Mouse (Mus musculus) Patski (cell line): Measurements from ENCODE around the gene Tmem179b. TPM values are rescaled to one million over a fixed set of nuclear protein-coding genes. Genes with fewer than 3 reads are reported as not detected.

Experiments used
- ATAC-seq: fragments of 100-300 bp; one replicate; pipeline ENCODE4 v1.8.0; 2021
- CTCF ChIA-PET: fragments of 350-600 bp; sonication (Branson Sonifier 250); formaldehyde crosslinking; loops from one replicate; lab custom pipeline; 2022; ENCODE audit warnings: inconsistent platforms; lab: Charles Lee
- POLR2A ChIA-PET: fragments of 350-600 bp; sonication (Branson Sonifier 250); formaldehyde crosslinking; loops from one replicate; lab custom pipeline; 2022; ENCODE audit warnings: antibody characterized with exemption, inconsistent platforms; lab: Charles Lee
- DNase-seq: peaks from one replicate; pipeline ENCODE4 v3.0.0-alpha.2; 2011; ENCODE audit warnings: low read depth, low spot score
- H3K27me3 ChIP-seq: fragments of 371-371 bp; one replicate; pipeline ENCODE4 v1.5.1; 2021
- CTCF ChIP-seq: fragments of 100-300 bp; IDR thresholded peaks from one replicate; pipeline ENCODE4 v1.5.1; 2021
- in situ Hi-C: fragments of 300-500 bp; cut with MboI; formaldehyde crosslinking; loops from 3 replicates; pipeline ENCODE4 v1.11.1; 2018; ENCODE audit warnings: low pct_unique_long_range_greater_than_20kb, mixed read lengths
- polyA plus RNA-seq: library from polyadenylated mRNA; unstranded; gene quantifications from one replicate; pipeline ENCODE4 v1.2.3, GENCODE M21; 2021

Gene Tmem179b
- polyA plus RNA-seq, 1 experiment from 2014 or later = 58.9 TPM

GRCm38 (mm10) chr19:8758899-8759298 is 15.4 kb downstream of the Tmem179b start:
- CTCF ChIA-PET = interaction anchor here (1.7 kb wide), 1 partner anchor 10 kb away, joined by 4 read pairs; no protein-coding TSS in a partner anchor
- TF ChIP-seq CTCF = no peak
- ATAC-seq (no peak), DNase-seq (no peak)
- H3K27me3 ChIP-seq = no peaks in the 10 kb centered on the region
- POLR2A ChIA-PET = interaction anchor here (1.1 to 2.8 kb wide), 3 partner anchors 12 to 62 kb away, joined by 3 to 11 read pairs (median 6); partner anchors contain the start of genes Tmem179b and Tmem223
- in situ Hi-C loops = no loop called here

- in situ Hi-C loops = no loop called here
- POLR2A ChIA-PET = interaction anchor here (0.7 to 2.8 kb wide), 7 partner anchors 10 to 63 kb away, joined by 3 to 11 read pairs (median 4); partner anchors contain the start of genes 1700092M07Rik, Tmem179b and Tmem223
- CTCF ChIA-PET = interaction anchor here (1.0 to 1.7 kb wide), 2 partner anchors 9 to 41 kb away, joined by 4 read pairs; partner anchors contain the start of gene Polr2g
- ATAC-seq (peak; percentile 4), DNase-seq (no peak)
- no peaks in the 10 kb centered on the region for H3K27me3 ChIP-seq
- TF ChIP-seq CTCF = no peak
These were observed 16.7 kb downstream of the Tmem179b start for GRCm38 (mm10) chr19:8757471-8757998.

- no peak for TF ChIP-seq CTCF
- ChIA-PET POLR2A (interaction anchor here (1.0 to 2.8 kb wide), 5 partner anchors 9 to 48 kb away, joined by 3 to 11 read pairs (median 4); partner anchors contain the start of genes Tmem179b and Tmem223), CTCF (interaction anchor here (0.8 to 1.7 kb wide), 5 partner anchors 9 to 50 kb away, joined by 3 to 4 read pairs (median 3); no protein-coding TSS in a partner anchor)
- in situ Hi-C loops = no loop called here
- peak; percentile 94 for ATAC-seq
- H3K27me3 ChIP-seq = no peaks in the 10 kb centered on the region
- peak; percentile 44 for DNase-seq
These were observed 17.5 kb downstream of the Tmem179b start, which contains the start of gene Nxf1 for GRCm38 (mm10) chr19:8756635-8757387. TSS of gene Nxf1 (plus strand) at chr19:8757073.

GRCm38 (mm10) chr19:8755652-8756051 is 18.6 kb downstream of the Tmem179b start:
- no peak for TF ChIP-seq CTCF
- in situ Hi-C loops = no loop called here
- ChIA-PET POLR2A (interaction anchor here (1.8 kb wide), 1 partner anchor 19 kb away, joined by 6 read pairs; the partner anchor contains the start of gene Tmem179b), CTCF (interaction anchor here (1.7 kb wide), 1 partner anchor 52 kb away, joined by 3 read pairs; no protein-coding TSS in a partner anchor)
- H3K27me3 ChIP-seq = no peaks in the 10 kb centered on the region
- DNase-seq (no peak), ATAC-seq (no peak)

- TF ChIP-seq CTCF = peak; percentile 60
- CTCF ChIA-PET = interaction anchor here (1.4 to 1.7 kb wide), 2 partner anchors 9 to 10 kb away, joined by 3 to 4 read pairs; no protein-coding TSS in a partner anchor
- no peaks in the 10 kb centered on the region for H3K27me3 ChIP-seq
- DNase-seq (no peak), ATAC-seq (no peak)
- in situ Hi-C loops = no loop called here
- POLR2A ChIA-PET = interaction anchor here (0.6 to 1.0 kb wide), 2 partner anchors 11 to 28 kb away, joined by 3 read pairs; no protein-coding TSS in a partner anchor
These were observed 26.9 kb downstream of the Tmem179b start for GRCm38 (mm10) chr19:8747368-8747767.

- H3K27me3 ChIP-seq = no peaks in the 10 kb centered on the region
- ChIA-PET POLR2A (no interaction called here), CTCF (no interaction called here)
- in situ Hi-C loops = no loop called here
- ATAC-seq (no peak), DNase-seq (no peak)
- TF ChIP-seq CTCF = no peak
These were observed 28.9 kb downstream of the Tmem179b start for GRCm38 (mm10) chr19:8745382-8745781.

- ChIA-PET CTCF (no interaction called here), POLR2A (interaction anchor here (0.5 to 2.1 kb wide), 4 partner anchors 9 to 77 kb away, joined by 3 to 7 read pairs (median 4); partner anchors contain the start of genes Hnrnpul2 and Ttc9c)
- DNase-seq (no peak), ATAC-seq (no peak)
- no peaks in the 10 kb centered on the region for H3K27me3 ChIP-seq
- in situ Hi-C loops = no loop called here
- no peak for TF ChIP-seq CTCF
These were observed 32.1 kb downstream of the Tmem179b start for GRCm38 (mm10) chr19:8742176-8742575.

GRCm38 (mm10) chr19:8741243-8741869 is 32.9 kb downstream of the Tmem179b start, which contains the start of gene Stx5a:
TSS of gene Stx5a (plus strand) at chr19:8741413.
- H3K27me3 ChIP-seq = no peaks in the 10 kb centered on the region
- in situ Hi-C loops = no loop called here
- POLR2A ChIA-PET = interaction anchor here (1.1 to 2.1 kb wide), 2 partner anchors 28 to 78 kb away, joined by 3 to 7 read pairs; partner anchors contain the start of genes Hnrnpul2 and Ttc9c
- peak; percentile 97 for DNase-seq
- peak; percentile 98 for ATAC-seq
- TF ChIP-seq CTCF = no peak
- CTCF ChIA-PET = interaction anchor here (1.5 kb wide), 1 partner anchor 24 kb away, joined by 3 read pairs; no protein-coding TSS in a partner anchor

GRCm38 (mm10) chr19:8740603-8741002 is 33.7 kb downstream of the Tmem179b start, which contains the start of gene 1700092M07Rik:
TSS of gene 1700092M07Rik (plus strand) at chr19:8740718.
- CTCF ChIA-PET = interaction anchor here (1.5 to 1.6 kb wide), 2 partner anchors 22 to 24 kb away, joined by 3 to 5 read pairs; no protein-coding TSS in a partner anchor
- ATAC-seq (no peak), DNase-seq (no peak)
- H3K27me3 ChIP-seq = no peaks in the 10 kb centered on the region
- no peak for TF ChIP-seq CTCF
- in situ Hi-C loops = no loop called here
- POLR2A ChIA-PET = interaction anchor here (0.6 to 2.1 kb wide), 3 partner anchors 14 to 27 kb away, joined by 3 to 7 read pairs (median 3); no protein-coding TSS in a partner anchor
